Mouse (Mus musculus) liver, adult 2 months (tissue): ENCODE data around the gene Mt1. TPM values are rescaled to one million over a fixed set of nuclear protein-coding genes. Genes with fewer than 3 reads are reported as not detected.

Experiments used
- DNase-seq: peaks from one replicate; pipeline ENCODE4 v3.0.0-alpha.2; 2011; ENCODE audit warnings: low read depth, low spot score; ENCODE audit errors: extremely low read depth
- H3K27ac ChIP-seq: fragments of 200-500 bp; replicated peaks from 2 replicates; pipeline ENCODE4 v1.5.1; 2012; ENCODE audit warnings: low read depth, mild to moderate bottlenecking, control low read depth, inconsistent platforms, low read length; ENCODE audit not compliant: insufficient read depth
- H3K27me3 ChIP-seq: fragments of 200-500 bp; 2 replicates; pipeline ENCODE4 v1.6.1; 2012; ENCODE audit warnings: mild to moderate bottlenecking, moderate library complexity, low read length, inconsistent platforms; ENCODE audit not compliant: control insufficient read depth, insufficient read depth
- H3K36me3 ChIP-seq: fragments of 200-500 bp; 2 replicates; pipeline ENCODE4 v1.6.1; 2012; ENCODE audit warnings: low read length, inconsistent platforms; ENCODE audit not compliant: control insufficient read depth, insufficient read depth
- H3K4me1 ChIP-seq: fragments of 200-500 bp; 2 replicates; pipeline ENCODE4 v1.6.1; 2011; ENCODE audit warnings: low read length; ENCODE audit not compliant: control insufficient read depth, insufficient read depth
- H3K4me3 ChIP-seq: fragments of 200-500 bp; 2 replicates; pipeline ENCODE4 v1.5.1; 2011; ENCODE audit warnings: low read depth, mild to moderate bottlenecking, control low read depth, low read length, moderate library complexity; ENCODE audit not compliant: insufficient read depth
- H3K79me2 ChIP-seq: fragments of 200-500 bp; 2 replicates; pipeline ENCODE4 v1.6.1; 2012; ENCODE audit warnings: inconsistent platforms, mild to moderate bottlenecking, low read length, moderate library complexity; ENCODE audit not compliant: control insufficient read depth, insufficient read depth
- H3K9ac ChIP-seq: fragments of 200-500 bp; 2 replicates; pipeline ENCODE4 v1.6.1; 2012; ENCODE audit warnings: low read depth, mild to moderate bottlenecking, control low read depth, inconsistent platforms, low read length
- CTCF ChIP-seq: fragments of 200-500 bp; IDR thresholded peaks from 2 replicates; pipeline ENCODE4 v1.5.1; 2011; ENCODE audit warnings: low read depth, low read length, control low read depth
- POLR2A ChIP-seq: fragments of 200-500 bp; IDR thresholded peaks from 2 replicates; pipeline ENCODE4 v1.6.1; 2011; ENCODE audit warnings: low read length, control low read depth; ENCODE audit not compliant: insufficient read depth; ENCODE audit errors: extremely low read depth
- WGBS: fragments of 180-500 bp; shearing (Covaris S2); methylation state at CpG from one replicate; pipeline ENCODE4 v1.1.7; 2018; 5-methylcytosine and 5-hydroxymethylcytosine counted together
- polyA plus RNA-seq: library from polyadenylated mRNA; depleted of rRNA; stranded (reverse); fragments of >200 nt; gene quantifications from 2 replicates; pipeline ENCODE4 v1.2.3, GENCODE M21; 2012
- total RNA-seq: library from RNA; depleted of rRNA; stranded (reverse); fragments of >200 nt; gene quantifications from 2 replicates; pipeline ENCODE4 v1.2.3, GENCODE M21; 2014

The Mt1 gene
- total and polyA plus RNA-seq, 2 experiments, result 270 to 388 TPM

DNA sequence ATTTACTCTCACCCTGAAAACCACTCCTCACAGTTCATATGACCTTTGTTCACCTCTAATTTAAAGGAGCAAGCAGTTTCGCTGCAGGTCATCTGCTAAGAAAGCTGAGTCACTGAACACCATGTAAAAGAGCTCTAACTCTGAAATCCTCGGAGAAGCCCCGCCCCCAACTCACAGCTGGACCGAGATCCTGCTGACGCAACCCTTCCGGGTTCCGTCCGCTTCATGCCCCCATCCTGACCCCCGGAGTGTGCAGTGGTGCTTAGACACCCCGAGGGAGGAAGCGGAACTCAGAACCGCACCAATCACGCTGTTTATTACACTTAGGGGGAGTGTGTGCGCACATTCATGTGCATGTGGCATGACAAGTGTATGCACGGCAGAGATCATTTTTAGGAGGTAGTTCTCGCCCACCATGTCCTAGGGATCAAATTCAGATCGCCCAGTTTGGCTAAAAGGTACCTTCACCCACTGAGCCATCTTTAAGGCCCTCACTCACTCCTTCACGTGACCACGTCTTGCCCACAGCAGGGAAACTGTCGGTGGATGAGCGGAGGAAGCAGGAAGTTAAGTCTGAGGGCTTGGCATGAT lies 12.3 kb downstream of the Mt1 start:
- DNase-seq, result peak; percentile 45
- TF ChIP-seq POLR2A, result no peak
- Histone ChIP-seq H3K27ac (no peak overlapping the region), H3K27me3 (no peaks in the 10 kb centered on the region), H3K4me1 (peaks cover 5% of the 10 kb centered on the region; the same call in 1 of the 2 replicates), H3K9ac (peak overlapping the region; percentile 4; the same call in 1 of the 2 replicates), H3K4me3 (peak overlapping the region; percentile 28; the same call in 1 of the 2 replicates), H3K36me3 (no peaks in the 10 kb centered on the region), H3K79me2 (no peaks in the 10 kb centered on the region)
- 31% methylated on average over 21 of the region's 21 CpGs for WGBS

DNA sequence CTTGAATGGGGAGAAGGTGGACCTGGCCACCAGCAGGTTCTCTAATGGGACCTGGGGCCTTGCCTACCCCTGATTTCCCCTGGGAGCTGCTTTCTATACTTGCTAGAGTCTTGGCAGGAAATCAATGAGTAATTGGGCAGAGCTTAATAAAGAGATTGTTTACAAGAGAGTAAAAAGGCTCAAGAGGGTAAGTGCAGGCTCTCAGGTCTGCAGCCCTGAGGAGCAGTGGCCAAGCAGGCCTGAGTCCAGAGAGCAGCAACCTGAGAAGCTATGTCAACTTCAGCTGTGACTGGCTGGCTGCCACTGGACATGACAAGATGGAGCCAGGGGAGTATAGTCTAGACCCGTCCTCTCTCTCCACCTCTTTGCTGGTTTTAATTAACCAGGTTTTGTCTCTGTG lies 14.0 kb downstream of the Mt1 start:
- H3K36me3 ChIP-seq, result no peaks in the 10 kb centered on the region
- H3K79me2 ChIP-seq, result no peaks in the 10 kb centered on the region
- WGBS, result 68% methylated on average over 1 of the region's 1 CpGs
- no peak for DNase-seq
- no peak overlapping the region for H3K27ac ChIP-seq
- no peaks in the 10 kb centered on the region for H3K4me1 ChIP-seq
- no peak overlapping the region for H3K4me3 ChIP-seq
- H3K27me3 ChIP-seq, result no peaks in the 10 kb centered on the region
- H3K9ac ChIP-seq, result no peak overlapping the region
- TF ChIP-seq POLR2A (no peak), CTCF (no peak)

DNA sequence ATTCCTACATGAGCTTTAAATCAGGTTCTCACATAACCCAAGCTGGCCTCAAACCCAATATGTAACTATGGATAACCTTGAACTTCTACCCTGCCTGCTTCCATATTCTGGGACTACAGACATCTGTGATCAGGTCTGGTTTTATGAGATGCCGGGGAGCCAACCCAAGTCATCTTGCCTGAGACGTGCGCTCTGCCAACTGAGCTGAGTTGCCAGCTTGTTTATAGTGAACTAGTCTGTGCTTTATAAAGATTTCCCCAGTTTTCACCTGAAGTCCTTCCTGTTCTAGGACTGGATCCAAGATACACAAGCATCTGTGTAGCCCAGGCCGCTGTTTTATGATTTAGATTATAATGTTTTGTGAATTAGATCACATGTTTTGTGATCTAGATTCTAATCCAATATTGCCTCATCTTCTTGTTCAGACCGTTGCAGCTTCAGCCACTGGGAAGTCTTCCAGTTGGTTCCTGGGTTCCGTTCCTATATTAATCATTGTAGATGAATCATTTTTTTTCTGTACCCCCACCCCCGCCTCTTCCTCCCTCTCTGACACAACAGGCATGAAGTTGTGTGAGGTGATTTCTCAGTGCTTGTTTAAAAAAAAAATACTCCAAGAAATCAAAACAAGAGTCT lies 15.8 kb downstream of the Mt1 start:
- Histone ChIP-seq H3K4me3 (no peak overlapping the region), H3K79me2 (no peaks in the 10 kb centered on the region), H3K27me3 (no peaks in the 10 kb centered on the region), H3K36me3 (no peaks in the 10 kb centered on the region), H3K9ac (no peak overlapping the region), H3K27ac (no peak overlapping the region), H3K4me1 (no peaks in the 10 kb centered on the region)
- TF ChIP-seq CTCF (no peak), POLR2A (no peak)
- 44% methylated on average over 7 of the region's 7 CpGs for WGBS
- no peak for DNase-seq

DNA sequence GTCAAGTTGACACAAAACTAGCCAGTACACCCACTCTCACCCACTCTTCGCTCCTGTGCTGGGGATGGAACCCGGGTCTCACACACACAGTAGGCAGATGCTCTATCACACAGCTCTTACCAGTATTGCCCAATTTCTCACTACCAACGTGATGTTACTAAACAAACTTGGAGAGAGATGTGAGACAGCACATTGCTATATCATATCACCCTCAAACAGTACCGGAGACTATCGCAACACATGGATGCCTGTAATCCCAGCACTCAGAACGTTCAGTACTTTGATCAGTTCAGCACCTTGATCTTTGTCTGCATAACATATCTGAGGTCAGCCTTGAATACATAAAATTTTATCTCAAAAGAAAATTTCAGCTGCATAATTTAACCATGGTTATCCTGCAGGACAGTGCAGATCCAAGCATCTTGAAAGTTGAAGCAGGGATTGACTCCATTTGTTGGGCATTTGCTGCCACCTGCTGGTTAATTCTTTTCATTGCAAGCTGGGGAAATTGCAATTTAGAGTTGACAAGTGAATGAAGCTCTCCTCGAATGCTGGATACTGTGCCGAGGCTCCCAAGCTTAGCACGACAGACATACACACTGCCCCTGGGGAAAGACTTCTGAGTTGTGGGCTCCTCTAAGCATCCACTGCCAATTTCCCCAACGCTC lies 20.5 kb downstream of the Mt1 start:
- TF ChIP-seq CTCF, result peak; percentile 53; the same call in 1 of the 2 replicates
- TF ChIP-seq POLR2A, result no peak
- Histone ChIP-seq H3K9ac (no peak overlapping the region), H3K27ac (no peak overlapping the region), H3K27me3 (no peaks in the 10 kb centered on the region), H3K79me2 (no peaks in the 10 kb centered on the region), H3K4me3 (no peak overlapping the region), H3K36me3 (no peaks in the 10 kb centered on the region), H3K4me1 (no peaks in the 10 kb centered on the region)
- 45% methylated on average over 10 of the region's 10 CpGs for WGBS
- peak; percentile 60 for DNase-seq

DNA sequence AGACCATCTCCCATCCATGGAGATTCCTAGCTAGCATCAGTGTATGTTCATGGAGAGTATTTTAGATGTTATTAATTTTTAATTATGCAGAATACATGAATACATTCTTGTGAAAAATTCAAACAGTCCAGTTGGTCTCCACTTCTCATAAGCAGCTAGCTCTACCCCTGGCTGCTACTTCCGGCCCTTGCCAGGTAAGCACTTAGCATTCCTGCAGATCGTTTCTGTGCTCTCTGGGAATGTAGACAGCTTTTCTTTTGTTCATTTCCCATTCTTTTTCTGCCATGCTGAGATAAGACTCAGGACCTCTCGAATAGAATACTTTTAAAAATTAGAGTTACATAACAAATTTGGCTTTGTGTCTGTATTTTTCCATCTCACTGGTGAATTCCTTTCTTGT lies 25.2 kb downstream of the Mt1 start:
- peaks cover 2% of the 10 kb centered on the region; the same call in 1 of the 2 replicates for H3K4me1 ChIP-seq
- H3K4me3 ChIP-seq, result no peak overlapping the region
- H3K27me3 ChIP-seq, result no peaks in the 10 kb centered on the region
- 78% methylated on average over 3 of the region's 3 CpGs for WGBS
- TF ChIP-seq CTCF (no peak), POLR2A (no peak)
- H3K79me2 ChIP-seq, result no peaks in the 10 kb centered on the region
- no peak overlapping the region for H3K27ac ChIP-seq
- no peak overlapping the region for H3K9ac ChIP-seq
- no peaks in the 10 kb centered on the region for H3K36me3 ChIP-seq
- DNase-seq, result no peak
